Mouse (Mus musculus) midbrain, embryonic 15.5 days (tissue): ENCODE results near the gene Srcin1. TPM values are rescaled to one million over a fixed set of nuclear protein-coding genes. Genes with fewer than 3 reads are reported as not detected.

Source experiments
- ATAC-seq: fragments of 200-750 bp; cut with Nextera tagmentation; replicated peaks from 2 replicates; pipeline ENCODE4 v1.8.0; 2017; ENCODE audit warnings: moderate TSS enrichment
- H3K27ac ChIP-seq: fragments of 300-500 bp; sonication (generic); 2 replicates; pipeline ENCODE4 v1.5.1; 2015; ENCODE audit warnings: mild to moderate bottlenecking, inconsistent platforms
- H3K27me3 ChIP-seq: fragments of 300-500 bp; sonication (generic); replicated peaks from 2 replicates; pipeline ENCODE4 v1.6.1; 2015; ENCODE audit warnings: inconsistent platforms
- H3K36me3 ChIP-seq: fragments of 300-500 bp; sonication (generic); replicated peaks from 2 replicates; pipeline ENCODE4 v1.6.1; 2015; ENCODE audit warnings: inconsistent platforms
- H3K4me1 ChIP-seq: fragments of 300-500 bp; sonication (generic); 2 replicates; pipeline ENCODE4 v1.6.1; 2015; ENCODE audit warnings: inconsistent platforms
- H3K4me2 ChIP-seq: fragments of 300-500 bp; sonication (generic); 2 replicates; pipeline ENCODE4 v1.6.1; 2015; ENCODE audit warnings: inconsistent platforms, mild to moderate bottlenecking, moderate library complexity
- H3K4me3 ChIP-seq: fragments of 300-500 bp; sonication (generic); 2 replicates; pipeline ENCODE4 v1.5.1; 2015; ENCODE audit warnings: mild to moderate bottlenecking, inconsistent platforms
- H3K9ac ChIP-seq: fragments of 300-500 bp; sonication (generic); 2 replicates; pipeline ENCODE4 v1.6.1; 2015; ENCODE audit warnings: mild to moderate bottlenecking, inconsistent platforms
- H3K9me3 ChIP-seq: fragments of 300-500 bp; sonication (generic); 2 replicates; pipeline ENCODE4 v1.6.1; 2016; ENCODE audit warnings: inconsistent platforms
- WGBS: fragments of 180-500 bp; shearing (Covaris S2); methylation state at CpG from one replicate; pipeline ENCODE4 v1.1.7; 2015; ENCODE audit warnings: mixed read lengths; 5-methylcytosine and 5-hydroxymethylcytosine counted together
- polyA plus RNA-seq: library from polyadenylated mRNA; unstranded; fragments of >200 nt; fragmentation: Nextera tagmentation; extraction: Ambion mirVana; gene quantifications from 2 replicates; pipeline ENCODE4 v1.2.1, GENCODE M21; 2015

The Srcin1 gene
- polyA plus RNA-seq, 1 experiment from 2014 or later, result 13.2 TPM

GRCm38 (mm10) chr11:97543883-97544282 is 32.1 kb downstream of the Srcin1 start:
- H3K27me3 ChIP-seq, result no peaks in the 10 kb centered on the region; the same call in 1 of the 2 replicates
- no peak overlapping the region for H3K4me3 ChIP-seq
- no peak for ATAC-seq
- H3K9ac ChIP-seq, result no peak overlapping the region
- H3K36me3 ChIP-seq, result no peaks in the 10 kb centered on the region
- no peaks in the 10 kb centered on the region for H3K9me3 ChIP-seq
- no peak overlapping the region; the same call in 1 of the 2 replicates for H3K27ac ChIP-seq
- peaks cover 51% of the 10 kb centered on the region for H3K4me1 ChIP-seq
- 83% methylated on average over 9 of the region's 9 CpGs for WGBS
- H3K4me2 ChIP-seq, result no peak overlapping the region

GRCm38 (mm10) chr11:97543181-97543733 is 32.7 kb downstream of the Srcin1 start:
- H3K27me3 ChIP-seq, result no peaks in the 10 kb centered on the region; the same call in 1 of the 2 replicates
- H3K9me3 ChIP-seq, result no peaks in the 10 kb centered on the region
- H3K4me1 ChIP-seq, result peaks cover 51% of the 10 kb centered on the region
- H3K4me2 ChIP-seq, result no peak overlapping the region
- H3K9ac ChIP-seq, result no peak overlapping the region
- ATAC-seq, result no peak
- no peaks in the 10 kb centered on the region for H3K36me3 ChIP-seq
- WGBS, result 48% methylated on average over 12 of the region's 12 CpGs
- peak overlapping the region; percentile 10; the same call in 1 of the 2 replicates for H3K27ac ChIP-seq
- H3K4me3 ChIP-seq, result no peak overlapping the region

DNA sequence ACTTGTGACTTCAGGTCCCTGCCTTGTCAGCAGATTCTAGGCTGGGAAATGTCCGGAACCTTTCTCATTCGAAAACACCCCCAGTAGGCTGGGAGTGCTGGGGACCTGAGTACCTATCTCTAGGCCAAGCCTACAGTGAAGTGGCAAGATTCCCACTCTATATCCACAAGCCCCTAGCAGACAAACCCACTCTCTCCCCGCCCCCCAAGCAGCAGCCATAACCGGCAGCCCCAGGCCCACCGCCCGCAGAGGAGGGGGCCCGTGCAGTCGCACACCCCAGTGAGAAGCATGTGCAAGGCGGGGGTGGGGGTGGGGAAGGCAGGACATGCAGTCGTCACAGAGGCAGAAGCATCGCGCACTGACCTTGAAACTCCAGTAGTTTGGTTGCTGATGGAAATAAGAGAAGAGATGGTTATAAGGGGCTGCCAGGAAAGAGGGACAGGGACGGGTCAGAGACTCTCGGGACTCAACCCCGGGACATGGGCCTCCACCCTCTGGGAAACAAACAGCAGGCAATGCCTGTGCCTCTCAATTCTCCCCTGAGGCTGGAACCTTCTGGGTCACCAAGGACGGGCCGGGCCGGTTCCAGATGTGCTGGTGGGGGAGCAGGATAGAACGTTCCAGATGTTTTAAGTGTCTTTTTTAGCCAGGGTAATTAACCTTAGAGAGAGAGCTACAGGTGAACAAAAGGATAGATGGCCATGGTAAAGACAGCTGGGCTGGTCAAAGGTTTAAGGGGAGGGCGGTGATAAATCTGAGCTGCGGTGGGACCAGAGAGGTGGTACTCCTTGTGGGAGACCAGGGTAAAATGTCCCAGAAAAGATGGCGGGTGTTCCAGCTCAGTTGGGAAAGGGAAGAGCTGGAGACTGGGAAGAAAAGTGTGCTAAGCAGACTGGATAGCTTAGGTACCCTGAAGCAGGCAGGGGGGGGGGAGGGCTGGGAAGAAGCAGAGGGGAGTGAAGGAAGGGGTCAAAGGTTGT is 33.5 kb downstream of the Srcin1 start:
- Histone ChIP-seq H3K36me3 (no peaks in the 10 kb centered on the region), H3K9ac (no peak overlapping the region), H3K4me1 (peaks cover 54% of the 10 kb centered on the region), H3K27me3 (no peaks in the 10 kb centered on the region), H3K4me3 (no peak overlapping the region), H3K4me2 (no peak overlapping the region), H3K9me3 (no peaks in the 10 kb centered on the region), H3K27ac (no peak overlapping the region)
- no peak for ATAC-seq
- WGBS, result 78% methylated on average over 22 of the region's 22 CpGs

DNA sequence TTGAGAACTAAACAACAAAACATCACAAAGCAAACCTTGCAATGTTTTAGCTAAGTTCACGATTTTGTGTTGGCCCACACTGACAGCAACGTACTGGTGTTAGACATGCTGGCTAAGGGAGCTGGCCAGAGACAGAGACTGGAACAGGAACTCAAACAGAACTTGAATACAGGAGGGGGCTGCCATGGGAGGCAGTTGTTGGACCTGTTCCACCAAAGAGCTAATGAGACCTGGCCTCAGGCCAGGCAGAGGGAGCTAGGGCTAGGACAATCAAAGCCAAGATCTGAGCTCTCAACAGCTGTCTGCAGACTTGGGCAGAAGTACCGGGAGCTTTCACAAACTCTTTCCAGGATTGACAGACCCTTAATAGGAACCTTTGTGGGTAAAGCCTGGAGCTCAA is 35.4 kb downstream of the Srcin1 start:
- H3K9me3 ChIP-seq, result no peaks in the 10 kb centered on the region
- H3K4me1 ChIP-seq, result peaks cover 51% of the 10 kb centered on the region
- H3K4me2 ChIP-seq, result no peak overlapping the region
- H3K27me3 ChIP-seq, result peaks cover 9% of the 10 kb centered on the region
- H3K27ac ChIP-seq, result no peak overlapping the region
- H3K9ac ChIP-seq, result no peak overlapping the region
- no peak for ATAC-seq
- H3K4me3 ChIP-seq, result no peak overlapping the region
- no peaks in the 10 kb centered on the region; the same call in 1 of the 2 replicates for H3K36me3 ChIP-seq
- WGBS, result 52% methylated on average over 3 of the region's 3 CpGs

GRCm38 (mm10) chr11:97540136-97540535 is 35.9 kb downstream of the Srcin1 start:
- no peak overlapping the region for H3K27ac ChIP-seq
- no peaks in the 10 kb centered on the region; the same call in 1 of the 2 replicates for H3K36me3 ChIP-seq
- peaks cover 13% of the 10 kb centered on the region for H3K27me3 ChIP-seq
- no peak overlapping the region for H3K4me2 ChIP-seq
- peaks cover 53% of the 10 kb centered on the region for H3K4me1 ChIP-seq
- no peaks in the 10 kb centered on the region for H3K9me3 ChIP-seq
- H3K9ac ChIP-seq, result no peak overlapping the region
- no peak for ATAC-seq
- 67% methylated on average over 3 of the region's 3 CpGs for WGBS
- no peak overlapping the region for H3K4me3 ChIP-seq

DNA sequence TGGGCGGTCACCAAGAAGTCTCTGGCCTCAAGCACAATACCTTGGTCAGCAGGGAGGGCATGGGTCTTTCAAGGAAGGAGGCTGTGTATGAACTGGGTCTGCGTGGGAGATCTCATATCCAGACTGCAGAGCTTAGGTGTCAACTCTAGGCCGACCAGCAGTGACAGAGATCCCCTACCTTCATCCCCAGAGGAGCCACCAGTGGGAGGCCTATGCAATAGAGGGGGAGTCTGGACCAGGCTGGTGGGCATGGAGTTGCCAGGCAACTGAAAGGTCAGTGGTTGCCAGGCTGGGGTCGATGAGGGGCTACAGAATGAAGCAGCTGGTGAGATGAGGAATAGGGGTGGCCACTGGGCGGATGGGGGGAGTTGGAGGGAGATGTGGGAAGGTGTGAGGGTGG is 36.4 kb downstream of the Srcin1 start:
- H3K36me3 ChIP-seq, result no peaks in the 10 kb centered on the region; the same call in none of the 2 replicates
- 50% methylated on average over 5 of the region's 5 CpGs for WGBS
- no peak overlapping the region for H3K27ac ChIP-seq
- no peak overlapping the region for H3K4me3 ChIP-seq
- peaks cover 18% of the 10 kb centered on the region for H3K27me3 ChIP-seq
- ATAC-seq, result no peak
- no peak overlapping the region for H3K4me2 ChIP-seq
- peaks cover 58% of the 10 kb centered on the region for H3K4me1 ChIP-seq
- no peaks in the 10 kb centered on the region for H3K9me3 ChIP-seq
- no peak overlapping the region for H3K9ac ChIP-seq

GRCm38 (mm10) chr11:97537580-97538089 is 38.4 kb downstream of the Srcin1 start:
- WGBS, result 26% methylated on average over 12 of the region's 12 CpGs
- Histone ChIP-seq H3K4me1 (peaks cover 56% of the 10 kb centered on the region), H3K9me3 (no peaks in the 10 kb centered on the region), H3K4me2 (no peak overlapping the region), H3K36me3 (no peaks in the 10 kb centered on the region; the same call in none of the 2 replicates), H3K9ac (no peak overlapping the region), H3K27me3 (peaks cover 27% of the 10 kb centered on the region), H3K27ac (no peak overlapping the region), H3K4me3 (no peak overlapping the region)
- no peak for ATAC-seq

GRCm38 (mm10) chr11:97536835-97537579 is 39.0 kb downstream of the Srcin1 start:
- no peaks in the 10 kb centered on the region; the same call in none of the 2 replicates for H3K36me3 ChIP-seq
- 8% methylated on average over 36 of the region's 36 CpGs for WGBS
- H3K4me3 ChIP-seq, result 0 out of 2 replicates have a peak overlapping the region, but pooled peaks have one; percentile 9
- H3K9me3 ChIP-seq, result no peaks in the 10 kb centered on the region
- no peak overlapping the region for H3K27ac ChIP-seq
- H3K4me2 ChIP-seq, result peak overlapping the region; percentile 37
- peaks cover 51% of the 10 kb centered on the region for H3K4me1 ChIP-seq
- peak; percentile 15; the same call in 1 of the 2 replicates for ATAC-seq
- H3K27me3 ChIP-seq, result peaks cover 27% of the 10 kb centered on the region
- no peak overlapping the region; the same call in 1 of the 2 replicates for H3K9ac ChIP-seq

DNA sequence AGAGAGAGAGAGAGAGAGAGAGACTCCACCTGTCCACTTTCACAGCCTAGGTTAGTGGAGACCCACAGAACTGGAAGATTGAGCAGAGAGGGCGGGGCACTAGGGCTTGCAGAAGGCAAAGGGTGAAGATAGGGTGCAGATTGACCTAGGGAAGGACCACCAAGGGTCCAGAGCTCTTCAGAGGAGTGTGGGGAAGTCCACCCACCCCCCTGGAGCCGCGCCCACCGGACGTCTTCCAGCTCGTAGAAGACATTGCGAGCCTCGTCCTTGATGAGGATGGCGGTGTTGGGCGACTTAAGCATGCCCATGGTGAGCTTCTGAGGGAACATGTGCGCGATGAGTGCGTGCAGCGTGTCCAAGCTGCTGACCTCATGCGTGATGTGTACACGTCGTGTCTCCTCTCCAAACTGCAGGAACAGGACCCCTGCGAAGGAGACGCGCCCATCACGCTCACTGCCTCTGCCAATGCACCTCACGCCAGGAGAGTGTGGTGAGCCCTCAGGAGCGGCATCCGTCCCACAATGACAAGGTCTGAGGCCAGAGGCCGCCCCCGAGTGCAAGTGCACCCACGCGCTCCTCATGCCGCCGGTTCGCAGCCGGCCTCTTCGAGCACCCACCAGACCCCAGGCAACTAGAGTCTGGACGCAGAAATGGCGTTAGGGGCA is 39.8 kb downstream of the Srcin1 start:
- H3K4me3 ChIP-seq, result 0 out of 2 replicates have a peak overlapping the region, but pooled peaks have one; percentile 9
- peaks cover 56% of the 10 kb centered on the region for H3K4me1 ChIP-seq
- H3K27me3 ChIP-seq, result peaks cover 27% of the 10 kb centered on the region
- WGBS, result 34% methylated on average over 35 of the region's 35 CpGs
- ATAC-seq, result no peak
- no peak overlapping the region for H3K9ac ChIP-seq
- H3K4me2 ChIP-seq, result peak overlapping the region; percentile 37; the same call in 1 of the 2 replicates
- H3K36me3 ChIP-seq, result no peaks in the 10 kb centered on the region; the same call in none of the 2 replicates
- no peaks in the 10 kb centered on the region for H3K9me3 ChIP-seq
- no peak overlapping the region for H3K27ac ChIP-seq

GRCm38 (mm10) chr11:97535660-97536059 is 40.3 kb downstream of the Srcin1 start:
- H3K4me1 ChIP-seq, result peaks cover 54% of the 10 kb centered on the region
- ATAC-seq, result no peak
- H3K27me3 ChIP-seq, result peaks cover 27% of the 10 kb centered on the region

GRCm38 (mm10) chr11:97535308-97535630 is 40.7 kb downstream of the Srcin1 start:
- H3K9ac ChIP-seq, result no peak overlapping the region
- 38% methylated on average over 5 of the region's 5 CpGs for WGBS
- H3K4me1 ChIP-seq, result peaks cover 51% of the 10 kb centered on the region

More at GRCm38 (mm10) chr11:97535660-97536059, 40.3 kb downstream of the Srcin1 start:
- no peak overlapping the region for H3K4me2 ChIP-seq
- 60% methylated on average over 5 of the region's 5 CpGs for WGBS
- H3K9ac ChIP-seq, result no peak overlapping the region
- no peak overlapping the region for H3K4me3 ChIP-seq
- no peaks in the 10 kb centered on the region; the same call in none of the 2 replicates for H3K36me3 ChIP-seq
- no peaks in the 10 kb centered on the region for H3K9me3 ChIP-seq
- no peak overlapping the region for H3K27ac ChIP-seq

More at GRCm38 (mm10) chr11:97535308-97535630, 40.7 kb downstream of the Srcin1 start:
- no peaks in the 10 kb centered on the region; the same call in none of the 2 replicates for H3K36me3 ChIP-seq
- H3K4me3 ChIP-seq, result no peak overlapping the region
- H3K27me3 ChIP-seq, result peaks cover 27% of the 10 kb centered on the region
- H3K4me2 ChIP-seq, result no peak overlapping the region
- H3K9me3 ChIP-seq, result no peaks in the 10 kb centered on the region
- H3K27ac ChIP-seq, result no peak overlapping the region
- no peak for ATAC-seq
